Mouse (Mus musculus) spleen, adult 2 months (tissue): Measurements from ENCODE around the gene Fam19a2.

Source experiments
- CTCF ChIP-seq: fragments of 200-500 bp; IDR thresholded peaks from 2 replicates; pipeline ENCODE4 v1.5.1; 2011; ENCODE audit warnings: mild to moderate bottlenecking, inconsistent platforms; ENCODE audit not compliant: insufficient read depth, insufficient read length, insufficient replicate concordance; ENCODE audit errors: extremely low read depth
- POLR2A ChIP-seq: fragments of 200-500 bp; IDR thresholded peaks from 2 replicates; pipeline ENCODE4 v1.6.1; 2011; ENCODE audit warnings: low read depth, low read length, inconsistent platforms

DNA sequence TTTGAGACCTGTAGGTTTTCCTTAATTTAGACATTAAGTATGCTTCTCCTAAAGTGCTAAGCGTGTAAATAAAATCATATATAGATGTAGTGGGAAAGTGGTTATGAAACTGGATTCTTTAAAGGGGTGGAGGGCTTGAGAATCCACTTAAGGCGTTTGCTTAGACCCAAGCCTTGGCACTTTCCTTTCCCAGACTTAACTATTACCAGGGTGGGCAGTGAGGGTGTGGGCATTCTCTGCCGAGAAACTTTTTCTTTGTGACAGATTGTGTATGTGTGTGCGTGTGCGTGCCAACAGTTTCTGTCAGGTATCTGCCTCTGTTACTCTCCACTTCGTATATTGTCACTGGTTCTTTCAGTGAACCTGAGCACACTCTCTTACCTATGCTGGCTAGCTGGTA is 257.4 kb downstream of the Fam19a2 start:
- TF ChIP-seq CTCF (no peak), POLR2A (no peak)
